Mouse (Mus musculus) forebrain, embryonic 10.5 days (tissue): ENCODE data around the gene Slc25a13. TPM values are rescaled to one million over a fixed set of nuclear protein-coding genes. Genes with fewer than 3 reads are reported as not detected.
A peak's percentile ranks its signal among the peaks of the same experiment; 100 is the strongest.

ENCODE experiments used
- DNase-seq: peaks from one replicate; pipeline ENCODE4 v3.0.0-alpha.2; 2017; ENCODE audit warnings: low spot score; ENCODE audit errors: extremely low spot score
- H3K27ac ChIP-seq: fragments of 300-500 bp; sonication (generic); 2 replicates; pipeline ENCODE4 v1.5.1; 2016; ENCODE audit warnings: mild to moderate bottlenecking
- H3K27me3 ChIP-seq: fragments of 300-500 bp; sonication (generic); 2 replicates; pipeline ENCODE4 v1.6.1; 2016; ENCODE audit warnings: mild to moderate bottlenecking; ENCODE audit not compliant: poor library complexity, severe bottlenecking
- H3K36me3 ChIP-seq: fragments of 300-500 bp; sonication (generic); replicated peaks from 2 replicates; pipeline ENCODE4 v1.6.1; 2016; ENCODE audit warnings: mild to moderate bottlenecking, moderate library complexity
- H3K4me1 ChIP-seq: fragments of 300-500 bp; sonication (generic); 2 replicates; pipeline ENCODE4 v1.6.1; 2016
- H3K4me3 ChIP-seq: fragments of 300-500 bp; sonication (generic); 2 replicates; pipeline ENCODE4 v1.5.1; 2016; ENCODE audit warnings: mild to moderate bottlenecking, moderate library complexity
- H3K9me3 ChIP-seq: fragments of 300-500 bp; sonication (generic); 2 replicates; pipeline ENCODE4 v1.6.1; 2016; ENCODE audit warnings: mild to moderate bottlenecking, moderate library complexity
- WGBS: fragments of 180-500 bp; shearing (Covaris S2); methylation state at CpG from one replicate; pipeline ENCODE4 v1.1.7; 2016; 5-methylcytosine and 5-hydroxymethylcytosine counted together
- polyA plus RNA-seq: library from polyadenylated mRNA; unstranded; fragments of >200 nt; fragmentation: Nextera tagmentation; extraction: Ambion mirVana; gene quantifications from 2 replicates; pipeline ENCODE4 v1.2.1, GENCODE M21; 2016

The Slc25a13 gene
- polyA plus RNA-seq, 1 experiment from 2014 or later, result 54.3 TPM

DNA sequence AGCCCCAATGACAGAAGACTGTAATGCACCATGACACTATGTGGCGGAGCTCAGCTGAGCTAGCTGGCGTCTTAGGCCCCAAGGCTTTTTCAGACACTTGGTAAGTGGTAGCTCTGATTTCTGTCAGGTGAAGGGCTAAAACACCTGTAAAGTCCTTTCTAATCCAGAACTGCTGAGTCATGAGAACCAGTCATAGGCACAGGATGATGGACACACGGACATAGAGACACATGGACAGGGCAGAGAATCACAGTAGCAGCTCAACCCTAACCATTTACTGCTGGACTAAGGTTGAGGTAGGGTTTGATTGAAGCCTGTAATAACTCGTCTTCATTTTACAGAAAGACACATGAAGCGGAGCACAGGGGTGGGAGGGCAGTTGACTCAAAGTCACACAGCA lies 95.1 kb downstream of the Slc25a13 start:
- Histone ChIP-seq H3K4me1 (no peaks in the 10 kb centered on the region), H3K27me3 (no peaks in the 10 kb centered on the region), H3K4me3 (no peak overlapping the region), H3K9me3 (no peaks in the 10 kb centered on the region), H3K36me3 (peaks cover 14% of the 10 kb centered on the region), H3K27ac (no peak overlapping the region)
- WGBS, result 87% methylated on average over 5 of the region's 5 CpGs
- peak; percentile 11 for DNase-seq

GRCm38 (mm10) chr6:6120841-6121240 lies 96.1 kb downstream of the Slc25a13 start:
- Histone ChIP-seq H3K9me3 (no peaks in the 10 kb centered on the region), H3K36me3 (peaks cover 21% of the 10 kb centered on the region), H3K27ac (no peak overlapping the region), H3K4me3 (no peak overlapping the region), H3K4me1 (0 out of 2 replicates have a peak, but pooled peaks cover 2% of the 10 kb centered on the region), H3K27me3 (no peaks in the 10 kb centered on the region)
- WGBS, result 92% methylated on average over 4 of the region's 4 CpGs
- no peak for DNase-seq

DNA sequence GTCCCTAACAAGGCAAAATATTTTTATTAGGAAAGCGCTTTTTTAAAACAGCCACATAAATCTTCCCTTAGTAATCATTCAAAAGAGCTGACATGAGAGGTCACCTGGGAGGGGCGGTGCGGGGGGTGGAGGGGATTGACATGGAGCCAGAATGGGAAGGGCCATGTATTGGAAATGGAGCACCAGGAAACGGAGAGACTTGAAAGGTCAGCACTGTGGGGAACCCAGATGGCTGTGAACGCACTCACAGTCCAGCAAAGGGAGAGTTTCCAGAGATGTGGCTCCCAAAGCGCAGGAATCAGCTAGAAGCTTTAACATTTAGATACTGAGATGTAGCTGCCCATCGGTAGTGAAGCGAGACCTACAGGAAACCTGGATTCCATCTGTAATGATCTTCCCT lies 101.2 kb downstream of the Slc25a13 start:
- Histone ChIP-seq H3K27ac (no peak overlapping the region), H3K4me1 (peaks cover 17% of the 10 kb centered on the region), H3K9me3 (no peaks in the 10 kb centered on the region), H3K36me3 (peaks cover 45% of the 10 kb centered on the region), H3K4me3 (no peak overlapping the region), H3K27me3 (no peaks in the 10 kb centered on the region)
- DNase-seq, result no peak
- 86% methylated on average over 8 of the region's 8 CpGs for whole genome bisulfite sequencing

DNA sequence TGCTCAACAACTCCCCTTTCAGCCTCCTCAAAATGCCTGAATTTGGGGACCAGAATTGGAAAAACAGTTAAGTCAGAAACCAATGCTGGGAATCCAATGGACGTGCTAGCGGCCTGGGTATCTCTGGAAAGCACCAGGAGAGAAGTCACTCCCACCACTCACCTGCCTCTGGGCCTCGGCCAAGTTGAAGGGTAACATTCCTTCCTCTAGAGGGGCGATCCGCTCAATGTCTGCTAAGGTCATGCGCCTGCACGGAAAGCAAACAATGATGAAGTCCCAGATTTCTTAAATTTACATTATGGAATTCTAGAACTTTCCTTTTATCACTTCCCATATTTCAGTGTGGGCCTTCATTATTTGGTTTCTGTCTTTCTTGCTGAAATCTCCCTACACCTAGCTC lies 103.2 kb downstream of the Slc25a13 start:
- Histone ChIP-seq H3K4me3 (no peak overlapping the region), H3K27me3 (no peaks in the 10 kb centered on the region), H3K4me1 (peaks cover 17% of the 10 kb centered on the region), H3K9me3 (no peaks in the 10 kb centered on the region), H3K36me3 (peaks cover 54% of the 10 kb centered on the region), H3K27ac (no peak overlapping the region)
- DNase-seq, result no peak
- 83% methylated on average over 7 of the region's 7 CpGs for WGBS

GRCm38 (mm10) chr6:6112767-6113528 lies 104.0 kb downstream of the Slc25a13 start:
- H3K27ac ChIP-seq, result no peak overlapping the region
- H3K4me3 ChIP-seq, result no peak overlapping the region
- peaks cover 17% of the 10 kb centered on the region for H3K4me1 ChIP-seq
- no peak for DNase-seq
- no peaks in the 10 kb centered on the region for H3K27me3 ChIP-seq
- peaks cover 61% of the 10 kb centered on the region for H3K36me3 ChIP-seq
- H3K9me3 ChIP-seq, result no peaks in the 10 kb centered on the region
- 54% methylated on average over 10 of the region's 10 CpGs for WGBS

DNA sequence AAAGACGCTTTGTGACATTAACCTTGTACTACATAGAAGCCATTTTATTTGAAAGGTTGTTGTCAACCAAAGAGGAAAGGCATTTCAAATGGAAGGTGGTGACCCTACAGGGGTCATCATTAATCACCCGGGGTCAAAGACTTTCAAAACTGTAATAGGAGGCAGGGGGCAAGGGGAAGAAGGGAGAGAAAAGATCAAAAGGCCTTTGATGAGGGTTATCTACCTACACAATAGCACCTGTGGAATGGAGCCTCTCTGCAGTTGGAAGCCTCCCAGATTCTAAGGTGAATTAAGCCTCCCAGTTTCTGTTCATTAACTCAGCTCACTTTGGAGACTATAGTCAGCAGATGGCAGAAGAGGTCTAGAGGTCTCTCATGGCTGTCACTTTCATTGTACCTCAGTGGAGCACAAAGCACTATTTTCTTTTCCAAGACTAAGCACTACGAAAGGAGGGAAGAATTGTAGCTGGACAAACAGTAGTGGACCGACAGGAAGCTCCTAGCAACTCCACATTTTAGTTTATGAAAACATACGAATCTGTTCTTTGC lies 109.5 kb downstream of the Slc25a13 start:
- Histone ChIP-seq H3K9me3 (no peaks in the 10 kb centered on the region), H3K4me3 (no peak overlapping the region), H3K27ac (no peak overlapping the region), H3K4me1 (peaks cover 38% of the 10 kb centered on the region), H3K27me3 (no peaks in the 10 kb centered on the region; the same call in 1 of the 2 replicates), H3K36me3 (peaks cover 42% of the 10 kb centered on the region)
- DNase-seq, result no peak
- WGBS, result 69% methylated on average over 5 of the region's 5 CpGs

DNA sequence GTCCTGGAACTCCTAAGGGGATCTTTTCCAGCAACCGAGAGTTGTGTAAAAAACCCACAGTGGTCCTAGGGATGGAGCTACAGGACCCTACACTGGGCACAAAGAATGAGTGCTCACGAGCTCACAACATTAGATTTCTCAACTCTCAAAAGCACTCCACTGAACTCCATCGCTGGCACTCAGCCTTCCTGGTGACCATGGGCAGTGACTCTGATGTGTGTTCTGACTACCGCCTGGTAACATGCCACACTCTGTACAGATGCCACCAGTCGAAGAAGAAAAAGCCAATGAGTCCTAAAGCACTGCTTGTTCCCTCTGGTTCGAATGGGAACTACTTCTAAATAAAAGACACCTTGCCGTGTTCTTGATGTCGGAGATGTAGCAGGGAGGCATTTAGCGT lies 111.4 kb downstream of the Slc25a13 start:
- no peaks in the 10 kb centered on the region; the same call in 1 of the 2 replicates for H3K27me3 ChIP-seq
- 68% methylated on average over 9 of the region's 9 CpGs for WGBS
- no peak overlapping the region for H3K4me3 ChIP-seq
- DNase-seq, result no peak
- no peaks in the 10 kb centered on the region for H3K9me3 ChIP-seq
- H3K4me1 ChIP-seq, result peaks cover 33% of the 10 kb centered on the region
- no peak overlapping the region for H3K27ac ChIP-seq
- H3K36me3 ChIP-seq, result peaks cover 43% of the 10 kb centered on the region

- H3K27ac ChIP-seq, result peak overlapping the region; percentile 58; the same call in 1 of the 2 replicates
- DNase-seq, result no peak
- 42% methylated on average over 2 of the region's 2 CpGs for WGBS
- H3K9me3 ChIP-seq, result no peaks in the 10 kb centered on the region
- no peak overlapping the region for H3K4me3 ChIP-seq
- H3K4me1 ChIP-seq, result peaks cover 33% of the 10 kb centered on the region
- H3K36me3 ChIP-seq, result peaks cover 43% of the 10 kb centered on the region
- no peaks in the 10 kb centered on the region; the same call in 1 of the 2 replicates for H3K27me3 ChIP-seq
These were observed 113.5 kb downstream of the Slc25a13 start for GRCm38 (mm10) chr6:6103469-6103868.

DNA sequence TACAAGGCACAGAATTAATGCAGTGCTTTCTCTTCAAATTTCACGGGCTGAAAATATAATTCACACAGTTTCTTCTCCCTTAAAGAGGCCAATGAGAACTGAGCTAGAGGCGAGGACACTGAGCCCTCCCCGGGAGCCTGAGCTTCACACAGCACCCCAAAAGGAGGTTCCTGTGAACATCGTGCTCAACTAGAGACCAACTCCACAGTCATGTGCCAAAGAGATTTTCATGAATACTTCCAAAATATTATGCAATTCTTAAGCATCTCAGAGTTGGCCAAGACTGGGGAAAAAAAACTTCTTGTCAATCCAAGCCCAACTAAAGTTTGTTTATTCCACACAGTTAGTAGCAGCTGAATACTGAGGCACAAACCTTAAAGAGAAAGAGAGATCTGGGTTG lies 115.4 kb downstream of the Slc25a13 start:
- peaks cover 34% of the 10 kb centered on the region for H3K36me3 ChIP-seq
- H3K4me3 ChIP-seq, result no peak overlapping the region
- no peaks in the 10 kb centered on the region; the same call in 1 of the 2 replicates for H3K27me3 ChIP-seq
- 93% methylated on average over 4 of the region's 4 CpGs for WGBS
- peaks cover 28% of the 10 kb centered on the region for H3K4me1 ChIP-seq
- no peaks in the 10 kb centered on the region for H3K9me3 ChIP-seq
- H3K27ac ChIP-seq, result no peak overlapping the region
- DNase-seq, result no peak

GRCm38 (mm10) chr6:6100892-6101480 lies 116.0 kb downstream of the Slc25a13 start:
- 90% methylated on average over 9 of the region's 9 CpGs for WGBS
- Histone ChIP-seq H3K9me3 (no peaks in the 10 kb centered on the region), H3K4me3 (no peak overlapping the region), H3K27me3 (no peaks in the 10 kb centered on the region), H3K4me1 (peaks cover 28% of the 10 kb centered on the region), H3K36me3 (peaks cover 38% of the 10 kb centered on the region), H3K27ac (no peak overlapping the region)
- DNase-seq, result no peak

- H3K4me1 ChIP-seq, result peaks cover 12% of the 10 kb centered on the region
- H3K27me3 ChIP-seq, result peaks cover 20% of the 10 kb centered on the region
- peaks cover 39% of the 10 kb centered on the region for H3K36me3 ChIP-seq
- H3K9me3 ChIP-seq, result no peaks in the 10 kb centered on the region
- H3K4me3 ChIP-seq, result no peak overlapping the region
- no peak for DNase-seq
- no peak overlapping the region for H3K27ac ChIP-seq
- WGBS, result 96% methylated on average over 3 of the region's 3 CpGs
These were observed 123.0 kb downstream of the Slc25a13 start for GRCm38 (mm10) chr6:6093978-6094377.

DNA sequence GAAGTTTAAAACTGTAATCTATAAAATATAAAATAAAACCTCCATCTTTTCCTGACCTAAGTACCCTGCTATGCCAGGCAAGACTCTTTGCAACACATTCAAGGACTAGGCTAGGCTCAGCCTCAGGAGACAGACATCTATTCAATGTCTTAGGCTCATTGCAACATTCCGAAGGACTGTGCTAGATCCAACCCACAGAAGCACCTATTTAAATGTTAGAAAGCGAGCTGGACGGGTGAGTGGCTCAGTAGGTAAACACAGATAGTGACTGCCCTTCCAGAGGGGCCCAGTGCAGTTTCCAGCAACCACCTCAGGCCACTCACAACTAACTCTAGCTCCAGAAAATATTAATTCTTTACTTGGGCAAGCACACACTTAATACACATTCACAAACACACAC lies 123.5 kb downstream of the Slc25a13 start:
- H3K4me3 ChIP-seq, result no peak overlapping the region
- H3K27ac ChIP-seq, result no peak overlapping the region
- DNase-seq, result no peak
- H3K4me1 ChIP-seq, result peaks cover 12% of the 10 kb centered on the region
- no peaks in the 10 kb centered on the region for H3K9me3 ChIP-seq
- H3K27me3 ChIP-seq, result peaks cover 20% of the 10 kb centered on the region
- peaks cover 36% of the 10 kb centered on the region for H3K36me3 ChIP-seq
- 82% methylated on average over 3 of the region's 3 CpGs for WGBS

GRCm38 (mm10) chr6:6092497-6092896 lies 124.5 kb downstream of the Slc25a13 start:
- peaks cover 12% of the 10 kb centered on the region for H3K4me1 ChIP-seq
- H3K36me3 ChIP-seq, result peaks cover 45% of the 10 kb centered on the region
- no peak for DNase-seq
- 40% methylated on average over 10 of the region's 10 CpGs for WGBS
- H3K27ac ChIP-seq, result no peak overlapping the region
- H3K9me3 ChIP-seq, result no peaks in the 10 kb centered on the region
- H3K27me3 ChIP-seq, result peaks cover 20% of the 10 kb centered on the region
- H3K4me3 ChIP-seq, result no peak overlapping the region
